Mouse (Mus musculus) thymus, adult 18-20 months (tissue): ENCODE data around the gene Wsb2.
"Not testable (repeated sequence)": the region's sequence is repeated elsewhere in the genome, so short reads cannot be mapped to it uniquely, and the experiment has no call there.

ENCODE experiments used
- DNase-seq, 2 experiments: peaks; one replicate each; pipeline ENCODE4 v3.0.0; 2022; ENCODE audit warnings: mixed read lengths in 2 of 2

The Wsb2 gene

DNA sequence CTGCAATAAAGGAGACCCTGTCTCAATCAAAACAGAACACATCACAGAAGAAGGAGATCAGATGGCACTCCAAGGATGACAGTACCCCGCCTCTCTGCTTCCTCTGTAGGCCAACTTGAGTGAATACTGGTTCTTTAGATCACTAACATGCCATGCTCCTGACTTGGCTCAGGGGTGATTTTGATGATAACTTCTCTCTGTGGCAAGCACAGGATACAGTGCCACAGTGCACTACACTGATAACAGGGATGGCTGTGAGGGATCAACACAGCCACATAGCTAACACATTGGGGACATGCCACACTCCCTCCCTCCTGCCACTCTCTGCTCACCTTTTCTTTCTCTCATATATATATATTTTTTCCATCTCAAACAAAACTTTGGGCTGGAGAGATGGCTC is 33.8 kb downstream of the Wsb2 start:
- no peak for DNase-seq

DNA sequence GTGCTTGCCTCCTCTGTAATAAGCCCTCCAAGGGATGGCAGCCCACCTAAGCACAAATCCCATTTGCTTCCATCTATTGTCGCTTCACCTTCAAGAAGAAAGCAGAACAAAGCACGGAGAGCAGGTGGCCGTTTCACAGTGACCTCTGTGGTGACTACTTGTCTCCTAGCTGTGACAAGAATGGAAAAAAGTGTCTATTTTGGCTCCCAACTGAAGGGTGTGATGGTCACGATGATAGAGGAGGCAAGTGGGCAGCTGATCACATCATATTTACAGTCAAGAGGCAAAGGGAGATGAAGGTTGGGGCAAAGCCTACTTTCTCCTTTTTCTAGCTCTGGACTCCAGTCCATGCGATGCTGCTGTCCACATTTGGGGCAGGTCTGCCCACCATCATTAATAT is 38.7 kb downstream of the Wsb2 start:
- DNase-seq: no peak

DNA sequence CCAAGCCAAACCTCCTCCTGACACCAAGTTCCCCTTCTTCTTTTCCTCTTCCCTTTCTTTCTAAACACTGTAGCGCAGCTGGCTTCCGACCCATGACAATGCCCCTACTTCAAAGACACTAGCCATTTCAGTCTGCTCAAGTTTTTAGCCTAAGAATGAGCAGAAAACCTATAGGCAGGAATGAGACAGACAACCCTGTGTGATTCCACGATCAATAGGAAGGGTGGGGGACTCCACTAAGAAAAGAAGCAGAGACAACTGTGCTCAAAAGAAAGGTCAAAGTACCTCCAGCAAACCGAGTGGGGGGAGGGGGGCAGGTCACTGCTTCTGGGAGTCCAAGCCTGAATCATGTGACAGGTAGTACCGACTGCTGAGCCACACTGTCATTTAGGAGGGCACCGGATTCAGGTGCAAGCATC is 39.5 kb downstream of the Wsb2 start:
- no peak for DNase-seq

DNA sequence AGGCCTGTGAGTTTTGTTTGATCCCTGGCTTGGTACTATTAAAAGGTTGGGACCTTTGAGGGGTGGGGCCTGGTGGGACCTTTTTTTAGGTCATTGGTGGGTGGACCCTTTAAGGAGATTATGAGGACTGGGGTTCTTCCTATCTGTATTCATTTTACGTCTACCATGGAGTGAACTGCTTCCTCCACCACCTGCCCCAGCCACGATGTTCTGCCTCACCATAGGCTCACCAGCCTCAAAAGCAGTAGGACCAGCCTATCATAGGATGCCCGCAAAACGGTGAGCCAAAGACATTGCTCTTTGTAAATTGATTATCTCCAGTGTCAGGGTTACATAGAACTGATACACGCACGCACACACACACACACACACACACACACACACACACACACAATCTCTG is 40.3 kb downstream of the Wsb2 start:
- DNase-seq: no peak

DNA sequence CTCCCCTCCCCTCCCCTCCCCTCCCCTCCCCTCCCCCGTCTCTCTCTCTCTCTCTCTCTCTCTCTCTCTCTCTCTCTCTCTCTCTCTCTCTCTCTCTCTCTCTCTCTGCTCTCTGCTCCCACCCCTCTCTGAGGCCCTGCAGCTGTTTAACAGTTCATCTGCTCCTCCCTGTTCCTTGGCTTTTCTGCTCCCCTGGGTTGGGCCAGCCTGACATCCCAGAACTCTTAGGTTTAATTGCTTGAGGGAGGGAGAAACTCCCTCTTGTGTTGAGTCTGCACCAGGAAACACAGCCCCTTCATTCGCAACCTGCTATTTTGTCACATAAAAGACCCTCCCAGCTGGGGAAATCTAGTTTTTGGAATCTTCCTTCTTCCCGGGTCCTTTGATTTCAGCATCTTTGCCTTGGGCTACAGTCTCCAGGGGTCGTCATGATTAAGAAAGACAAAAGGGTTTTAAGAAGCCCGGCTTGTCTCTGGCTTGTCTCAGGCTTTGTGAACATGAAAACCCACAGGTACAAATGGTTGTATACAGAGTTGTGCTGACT is 41.0 kb downstream of the Wsb2 start:
- DNase-seq: no peak

DNA sequence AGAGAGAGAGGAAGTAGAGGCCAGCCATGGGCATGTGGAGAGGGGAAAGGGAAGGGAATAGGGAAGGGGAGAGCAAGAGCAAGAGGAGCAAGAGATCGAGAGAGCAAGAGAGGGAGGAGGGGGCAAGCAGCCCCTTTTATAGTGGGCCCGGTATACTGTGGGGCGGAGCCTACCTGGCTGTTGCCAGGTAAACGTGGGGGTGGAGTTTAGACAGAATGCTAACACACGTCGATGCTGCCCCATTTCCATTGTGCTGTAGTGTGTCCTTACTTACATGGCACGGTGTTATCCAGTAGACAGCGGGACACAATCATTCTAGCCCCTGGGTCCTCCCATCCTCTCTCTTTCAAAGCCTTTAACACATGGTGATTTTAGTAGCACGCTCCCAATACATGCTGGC is 42.2 kb downstream of the Wsb2 start:
- DNase-seq: no peak

DNA sequence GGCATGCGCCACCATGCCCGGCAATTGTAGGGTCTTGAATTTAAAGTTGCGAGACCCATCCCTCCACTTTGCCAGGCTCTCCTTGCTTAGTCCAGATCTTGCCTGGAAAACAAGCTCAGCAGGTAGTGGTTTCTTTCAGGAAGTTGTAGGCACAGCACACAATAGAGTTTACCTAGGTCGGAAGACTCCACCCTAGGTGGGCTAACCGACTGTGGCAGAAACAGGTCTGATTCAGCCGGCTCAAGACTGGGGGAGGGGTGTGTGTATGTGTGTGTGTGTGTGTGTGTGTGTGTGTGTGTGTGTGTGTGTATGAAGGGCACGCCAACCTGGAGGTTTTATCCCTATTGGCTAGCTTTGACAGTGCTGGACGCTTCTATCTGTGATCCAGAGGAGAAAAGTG is 46.5 kb downstream of the Wsb2 start:
- no peak for DNase-seq

DNA sequence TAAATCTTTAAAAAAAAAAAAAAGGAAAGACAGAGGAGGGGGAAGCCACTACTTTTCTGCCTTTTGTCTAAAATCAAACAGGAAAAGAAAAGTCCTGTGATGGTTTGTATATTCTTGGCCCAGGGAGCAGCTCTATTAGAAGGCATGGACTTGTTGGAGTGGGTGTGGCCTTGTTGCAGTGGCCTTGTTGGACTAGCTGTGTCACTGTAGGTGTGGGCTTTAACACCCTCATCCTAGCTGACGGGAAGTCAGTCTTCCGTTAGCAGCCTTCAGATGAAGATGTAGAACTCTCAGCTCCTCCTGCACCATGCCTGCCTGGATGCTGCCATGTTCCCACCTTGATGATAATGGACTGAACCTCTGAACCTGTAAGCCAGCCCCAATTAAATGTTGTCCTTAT is 47.6 kb downstream of the Wsb2 start:
- not testable (repeated sequence) for DNase-seq

DNA sequence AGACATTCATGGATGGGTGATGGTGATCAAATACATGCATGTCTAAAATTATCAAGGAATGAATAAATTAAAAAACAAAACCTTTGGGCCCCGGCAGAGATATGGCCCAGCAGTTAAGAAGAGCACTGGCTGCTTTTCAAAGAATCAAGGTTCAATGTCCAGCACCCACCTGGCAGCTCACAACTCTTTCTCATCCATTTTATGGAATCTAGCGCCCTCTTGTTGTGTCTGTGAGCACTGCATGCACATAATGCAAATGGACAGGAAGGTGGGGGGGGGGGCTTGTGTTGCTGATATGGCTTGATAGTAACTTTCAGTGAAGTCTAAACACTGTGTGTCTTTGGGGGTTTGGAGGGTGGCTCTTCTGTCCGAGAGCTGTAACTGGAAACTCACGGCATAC is 51.1 kb downstream of the Wsb2 start:
- peak; percentile 11 to 31 for DNase-seq

DNA sequence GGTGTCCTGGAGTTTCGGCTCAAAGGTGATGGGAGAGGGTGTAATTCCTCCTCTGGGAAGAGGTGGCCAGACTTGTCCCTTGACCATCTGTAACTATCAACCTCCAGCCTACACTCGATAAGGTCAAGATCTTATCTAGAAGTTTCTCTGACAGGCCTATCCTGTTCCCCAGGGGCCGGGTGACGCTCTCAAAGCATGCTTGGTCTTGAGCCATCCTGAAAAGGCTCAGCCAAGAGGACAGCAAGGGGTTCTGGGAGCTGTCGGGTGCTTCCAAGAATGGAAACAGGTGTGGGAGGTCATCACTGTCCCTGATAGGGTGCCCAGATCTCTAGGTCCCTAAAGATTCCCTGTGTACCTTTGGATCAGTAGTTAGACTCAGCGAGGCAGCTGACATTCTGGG is 52.3 kb downstream of the Wsb2 start:
- DNase-seq: no peak

DNA sequence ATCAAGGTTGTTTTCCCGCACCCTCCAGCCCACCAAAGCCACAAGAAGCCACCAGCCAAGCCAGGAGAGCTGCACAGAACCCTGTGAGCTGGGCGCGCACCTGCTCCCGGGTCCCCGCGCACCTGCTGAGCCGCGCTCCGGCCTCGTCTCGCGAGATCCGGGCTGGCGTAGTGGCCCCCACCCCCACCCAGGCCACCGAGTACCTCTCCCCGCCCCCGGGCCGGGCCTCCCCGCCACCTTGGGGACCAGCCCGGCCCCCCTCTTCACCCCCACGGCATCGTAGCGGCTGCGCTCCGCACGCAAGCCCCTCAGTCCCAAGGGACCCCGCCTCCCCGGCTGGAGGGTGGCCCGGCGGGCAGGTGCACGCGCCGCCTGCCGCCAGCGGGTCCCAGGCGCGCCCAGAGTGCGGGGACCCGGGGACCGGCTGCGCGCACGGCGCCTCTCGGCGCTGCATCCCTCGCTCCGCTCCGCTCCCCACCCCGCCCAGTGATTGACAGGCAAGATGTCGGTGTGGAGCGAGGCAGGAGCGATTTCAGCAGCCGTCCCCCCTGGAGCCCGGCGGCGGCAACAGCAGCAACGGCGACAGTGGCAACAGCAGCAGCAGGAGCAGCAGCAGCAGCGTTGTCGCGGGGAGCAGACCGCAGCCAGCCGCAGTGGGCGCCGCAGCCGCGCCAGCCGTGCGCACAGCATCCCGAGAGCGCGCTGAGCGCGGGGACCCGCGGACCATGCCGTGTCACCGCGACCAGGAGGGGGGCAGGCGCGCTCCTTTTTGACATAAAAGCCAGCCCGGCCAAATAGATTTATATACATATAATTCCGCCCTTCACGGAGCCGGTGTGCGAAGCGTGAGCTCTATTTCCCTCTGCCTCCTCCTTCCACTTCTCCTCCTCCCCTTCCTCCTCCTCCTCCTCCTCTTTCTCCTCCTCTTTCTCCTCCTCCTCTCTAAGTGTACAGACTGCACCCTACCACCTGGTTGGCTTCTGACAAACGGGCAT is 56.7 kb downstream of the Wsb2 start, which contains the start of gene Ksr2:
Gene Ksr2 (plus strand): TSS at position 494 of the 995 bp plus-strand sequence.
- DNase-seq: peak; percentile 24 to 29

DNA sequence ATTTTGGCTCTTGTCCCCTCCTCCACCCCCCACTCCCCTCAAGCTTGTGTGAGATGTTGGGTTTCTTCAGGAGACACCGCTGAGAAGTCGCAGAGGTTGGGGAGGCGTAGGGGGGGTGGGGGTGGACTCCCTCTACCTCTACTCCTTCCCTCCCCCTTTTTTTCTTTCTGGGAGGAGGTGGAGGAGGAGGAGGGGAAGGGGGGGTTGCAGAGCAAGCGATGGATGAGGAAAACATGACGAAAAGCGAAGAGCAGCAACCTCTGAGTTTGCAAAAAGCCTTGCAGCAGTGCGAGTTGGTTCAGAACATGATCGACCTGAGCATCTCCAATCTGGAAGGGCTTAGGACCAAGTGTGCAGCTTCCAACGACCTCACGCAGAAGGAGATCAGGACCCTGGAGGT is 57.5 kb downstream of the Wsb2 start:
- no peak for DNase-seq

DNA sequence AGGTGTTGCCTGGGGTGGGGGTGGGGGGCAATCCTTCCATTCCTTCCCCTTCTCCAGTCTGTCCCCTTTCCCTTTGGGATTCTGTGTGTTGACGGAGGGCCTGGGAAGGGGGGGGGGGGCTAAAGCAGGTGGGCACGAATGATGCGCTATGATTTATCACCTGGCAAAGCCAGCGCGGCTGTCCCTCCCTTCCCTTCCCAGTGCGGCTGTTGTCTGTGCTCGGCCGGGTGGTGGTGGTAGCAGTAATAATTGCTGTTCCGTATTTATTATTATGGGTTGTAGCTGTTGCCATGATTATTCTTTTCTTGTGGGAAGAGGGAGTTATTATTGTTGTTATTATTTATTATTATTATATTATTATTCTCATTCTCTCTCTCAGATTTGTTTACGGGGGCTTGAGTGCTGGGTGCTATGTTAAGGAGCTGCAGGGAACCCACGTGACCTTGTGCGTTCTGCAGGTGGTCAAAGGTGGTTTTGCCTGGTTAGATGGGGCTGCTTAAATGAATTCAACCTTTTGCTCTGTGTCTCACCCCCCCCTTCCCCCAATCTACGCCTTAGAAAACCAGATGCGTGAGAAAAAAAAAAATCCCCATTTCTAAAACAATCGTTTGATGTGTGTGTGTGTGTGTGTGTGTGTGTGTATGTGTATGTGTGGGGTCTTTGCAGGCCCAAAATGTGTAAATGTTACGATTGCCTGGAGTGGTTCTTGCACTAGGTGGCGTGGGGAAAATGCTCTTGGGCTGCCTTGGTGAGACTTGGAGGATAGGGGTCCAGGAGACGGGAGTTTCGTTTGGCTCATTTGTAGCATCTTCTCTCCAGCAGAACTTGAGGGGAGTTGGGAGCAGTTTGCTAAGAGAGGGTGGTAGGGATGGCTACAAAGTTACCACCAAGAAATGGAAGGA is 58.2 kb downstream of the Wsb2 start:
- DNase-seq: no peak

DNA sequence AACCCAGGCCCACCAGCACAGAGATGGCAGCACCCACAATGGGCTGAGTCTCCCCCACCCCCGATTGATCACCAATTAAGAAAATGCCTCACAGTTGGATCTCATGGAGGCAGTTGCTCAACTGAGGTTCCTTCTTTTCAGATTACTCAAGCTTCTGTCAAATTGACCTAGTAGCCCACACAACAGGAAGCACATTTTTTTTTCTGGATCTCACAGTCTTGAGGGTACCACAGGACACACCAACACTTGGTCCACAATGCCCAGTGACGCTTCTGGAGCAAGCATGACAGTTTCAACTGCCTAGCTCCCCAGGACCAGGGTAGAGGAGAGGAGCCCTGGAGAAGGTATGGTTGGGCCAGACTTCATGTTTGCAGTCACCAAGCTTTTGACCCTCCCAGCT is 60.3 kb downstream of the Wsb2 start:
- no peak for DNase-seq
